Mouse (Mus musculus): ENCODE measurements around the gene Slc40a1. TPM values are rescaled to one million over a fixed set of nuclear protein-coding genes. Genes with fewer than 3 reads are reported as not detected.
A peak's percentile ranks its signal among the peaks of the same experiment; 100 is the strongest.

The Slc40a1 gene
- total and polyA plus RNA-seq, 3 experiments: not detected

- TF ChIP-seq SMC3 (IDR thresholded peaks at IDR 0.05; ENCODE audit: low read depth, low read length): 0 out of 2 replicates have a peak, but pooled peaks have one; percentile 2
- peak; percentile 24 for TF ChIP-seq RAD21 (IDR thresholded peaks at IDR 0.05; ENCODE audit: low read depth, low read length)
- TF ChIP-seq NELFE (IDR thresholded peaks at IDR 0.05; ENCODE audit: low read depth, low read length): no peak
- TF ChIP-seq CTCF (conservative IDR thresholded peaks at IDR 0.05 in 1 of 2, IDR thresholded peaks at IDR 0.05 in 1 of 2; ENCODE audit: low read depth in 2 of 2, low read length in 2 of 2): peak in 1 of 2 experiments; percentile 23; a peak in 1 of 4 replicates
- TF ChIP-seq TBP (conservative IDR thresholded peaks at IDR 0.05; ENCODE audit: low read depth, low read length): no peak
- Histone ChIP-seq H3K4me1 (ENCODE audit: control insufficient read depth in 1 of 2, insufficient read depth in 2 of 2) (no peaks in the 10 kb centered on the region), H3K9ac (ENCODE audit: insufficient read depth, low read depth) (no peak overlapping the region), H3K4me3 (replicated peaks in 1 of 3; ENCODE audit: low read depth in 2 of 3, low read length in 2 of 3, poor library complexity in 1 of 3) (no peak overlapping the region), H3K79me2 (replicated peaks; ENCODE audit: control insufficient read depth, extremely low read depth, insufficient read depth, poor library complexity, severe bottlenecking) (no peaks in the 10 kb centered on the region), H3K27ac (ENCODE audit: insufficient read depth, low read depth) (no peak overlapping the region), H3K9me3 (replicated peaks; ENCODE audit: low read length) (no peaks in the 10 kb centered on the region), H3K36me3 (replicated peaks in 1 of 2; ENCODE audit: control insufficient read depth in 1 of 2, insufficient read depth in 1 of 2, low read length in 1 of 2) (no peaks in the 10 kb centered on the region), H3K4me2 (ENCODE audit: insufficient read depth, low read depth, poor library complexity, severe bottlenecking) (no peak overlapping the region), H3K27me3 (replicated peaks) (no peaks in the 10 kb centered on the region)
- in situ Hi-C loops (cut with MboI; ENCODE audit: low pct_ligation_motif_present, low pct_unique_long_range_greater_than_20kb, low sequenced_read_pairs): no loop called here
- dilution Hi-C loops (cut with MboI; ENCODE audit: extremely low pct_ligation_motif_present, extremely low pct_unique_long_range_greater_than_20kb, low sequenced_read_pairs): no loop called here
- no peak for DNase-seq (ENCODE audit: extremely low read depth)
These were observed 4.8 kb upstream of the Slc40a1 start for GRCm38 (mm10) chr1:45931127-45931526.

GRCm38 (mm10) chr1:45926911-45927310, 588 bp upstream of the Slc40a1 start:
- TF ChIP-seq HCFC1 (IDR thresholded peaks at IDR 0.05; ENCODE audit: low read depth, low read length): no peak
- no peak for TF ChIP-seq TBP (conservative IDR thresholded peaks at IDR 0.05; ENCODE audit: low read depth, low read length)
- TF ChIP-seq POLR2A (IDR thresholded peaks at IDR 0.05; ENCODE audit: low read depth, low read length): no peak
- H3K9ac ChIP-seq (ENCODE audit: insufficient read depth, low read depth): no peak overlapping the region
- no peaks in the 10 kb centered on the region for H3K4me1 ChIP-seq (ENCODE audit: control insufficient read depth in 1 of 2, insufficient read depth in 2 of 2)
- in situ Hi-C loops (cut with MboI; ENCODE audit: low pct_ligation_motif_present, low pct_unique_long_range_greater_than_20kb, low sequenced_read_pairs) (no loop called here), dilution Hi-C loops (cut with MboI; ENCODE audit: extremely low pct_ligation_motif_present, extremely low pct_unique_long_range_greater_than_20kb, low sequenced_read_pairs) (no loop called here)
- H3K79me2 ChIP-seq (replicated peaks; ENCODE audit: control insufficient read depth, extremely low read depth, insufficient read depth, poor library complexity, severe bottlenecking): no peaks in the 10 kb centered on the region
- no peaks in the 10 kb centered on the region for H3K27me3 ChIP-seq (replicated peaks)
- H3K27ac ChIP-seq (ENCODE audit: insufficient read depth, low read depth): no peak overlapping the region
- no peak overlapping the region for H3K4me3 ChIP-seq (replicated peaks in 1 of 3; ENCODE audit: low read depth in 2 of 3, low read length in 2 of 3, poor library complexity in 1 of 3)
- H3K36me3 ChIP-seq (replicated peaks in 1 of 2; ENCODE audit: control insufficient read depth in 1 of 2, insufficient read depth in 1 of 2, low read length in 1 of 2): no peaks in the 10 kb centered on the region
- H3K9me3 ChIP-seq (replicated peaks; ENCODE audit: low read length): no peaks in the 10 kb centered on the region
- no peak overlapping the region for H3K4me2 ChIP-seq (ENCODE audit: insufficient read depth, low read depth, poor library complexity, severe bottlenecking)
- no peak for DNase-seq (ENCODE audit: extremely low read depth)

GRCm38 (mm10) chr1:45925500-45926392, 577 bp downstream of the Slc40a1 start:
- Histone ChIP-seq H3K27me3 (replicated peaks) (no peaks in the 10 kb centered on the region), H3K9me3 (replicated peaks; ENCODE audit: low read length) (no peaks in the 10 kb centered on the region), H3K27ac (ENCODE audit: insufficient read depth, low read depth) (no peak overlapping the region), H3K36me3 (replicated peaks in 1 of 2; ENCODE audit: control insufficient read depth in 1 of 2, insufficient read depth in 1 of 2, low read length in 1 of 2) (no peaks in the 10 kb centered on the region), H3K79me2 (replicated peaks; ENCODE audit: control insufficient read depth, extremely low read depth, insufficient read depth, poor library complexity, severe bottlenecking) (no peaks in the 10 kb centered on the region), H3K9ac (ENCODE audit: insufficient read depth, low read depth) (no peak overlapping the region), H3K4me1 (ENCODE audit: control insufficient read depth in 1 of 2, insufficient read depth in 2 of 2) (no peaks in the 10 kb centered on the region), H3K4me2 (ENCODE audit: insufficient read depth, low read depth, poor library complexity, severe bottlenecking) (no peak overlapping the region), H3K4me3 (replicated peaks in 1 of 3; ENCODE audit: low read depth in 2 of 3, low read length in 2 of 3, poor library complexity in 1 of 3) (no peak overlapping the region)
- no peak for DNase-seq (ENCODE audit: extremely low read depth)
- TF ChIP-seq USF1 (IDR thresholded peaks at IDR 0.05; ENCODE audit: low read depth, low read length) (no peak), POLR2AphosphoS2 (IDR thresholded peaks at IDR 0.05; ENCODE audit: low read depth, low read length) (no peak), MEF2A (IDR thresholded peaks at IDR 0.05; ENCODE audit: borderline replicate concordance, low read depth, low read length) (no peak), CHD2 (IDR thresholded peaks at IDR 0.05; ENCODE audit: low read length) (no peak), USF2 (conservative IDR thresholded peaks at IDR 0.05; ENCODE audit: low read depth, low read length) (no peak), RCOR1 (conservative IDR thresholded peaks at IDR 0.05; ENCODE audit: low read depth, low read length) (no peak), ZKSCAN1 (IDR thresholded peaks at IDR 0.05; ENCODE audit: borderline replicate concordance, low read depth, low read length) (no peak), EP300 (IDR thresholded peaks at IDR 0.05; ENCODE audit: low read length) (no peak), BHLHE40 (IDR thresholded peaks at IDR 0.05; ENCODE audit: low read depth, low read length) (no peak), TCF12 (IDR thresholded peaks at IDR 0.05; ENCODE audit: low read depth, low read length) (no peak), KAT2A (IDR thresholded peaks at IDR 0.05; ENCODE audit: insufficient replicate concordance, low read length) (no peak)
- dilution Hi-C loops (cut with MboI; ENCODE audit: extremely low pct_ligation_motif_present, extremely low pct_unique_long_range_greater_than_20kb, low sequenced_read_pairs) (no loop called here), in situ Hi-C loops (cut with MboI; ENCODE audit: low pct_ligation_motif_present, low pct_unique_long_range_greater_than_20kb, low sequenced_read_pairs) (no loop called here)

All from CH12.LX (cell line).